Mouse (Mus musculus) ES-CJ7 (cell line): Measurements from ENCODE around the gene Rbfox1.

Source experiments
- DNase-seq: peaks from one replicate; pipeline ENCODE4 v3.0.0; 2011; ENCODE audit warnings: low read depth, low spot score

The Rbfox1 gene

DNA sequence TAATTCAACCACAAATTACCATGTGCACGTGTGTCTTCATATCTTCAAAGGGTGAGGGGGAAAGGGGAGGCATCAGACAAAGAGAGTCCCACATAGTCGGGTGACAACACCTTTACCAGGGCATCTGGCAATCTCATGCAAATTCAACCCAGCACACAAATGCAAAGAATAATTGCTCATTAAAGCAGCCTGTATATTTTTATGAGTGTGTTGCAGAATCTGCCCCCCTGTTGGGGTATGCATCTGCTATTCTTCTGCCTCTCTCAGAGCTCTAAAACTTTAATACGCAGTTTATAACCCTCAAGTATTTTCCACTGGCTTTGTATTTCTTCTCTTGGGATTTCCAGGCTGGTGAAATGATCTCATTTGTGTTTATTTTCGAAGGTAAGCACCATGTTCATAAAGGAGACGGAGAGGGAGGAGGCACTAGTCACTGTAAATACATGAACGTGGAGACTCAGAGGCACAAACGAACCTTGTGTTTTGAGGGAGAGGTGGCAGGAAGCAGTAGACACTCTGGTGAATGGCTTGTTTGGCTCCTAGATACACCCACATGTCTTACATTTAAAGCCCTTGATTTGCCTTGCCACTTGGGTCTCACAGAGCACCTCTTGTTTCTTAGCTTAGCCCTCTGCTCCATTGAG lies 1462.5 kb downstream of the Rbfox1 start:
- DNase-seq: no peak

DNA sequence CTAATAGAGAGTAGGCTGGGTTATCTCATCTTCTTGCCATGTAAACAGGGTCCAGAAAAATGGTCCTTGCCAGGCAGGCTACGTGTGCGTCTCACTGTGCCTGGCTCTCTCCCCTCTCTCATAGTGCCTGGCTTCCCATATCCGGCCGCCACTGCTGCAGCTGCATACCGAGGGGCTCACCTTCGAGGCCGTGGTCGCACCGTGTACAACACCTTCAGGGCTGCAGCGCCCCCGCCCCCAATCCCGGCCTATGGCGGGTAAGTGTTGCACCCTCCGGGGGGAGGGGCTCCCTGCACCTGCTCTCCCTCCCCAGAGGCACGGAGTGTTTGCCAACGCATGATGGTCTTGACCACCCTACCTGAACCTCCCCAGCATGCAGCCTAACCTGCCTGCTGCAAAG lies 1467.7 kb downstream of the Rbfox1 start:
- peak; percentile 3 for DNase-seq

DNA sequence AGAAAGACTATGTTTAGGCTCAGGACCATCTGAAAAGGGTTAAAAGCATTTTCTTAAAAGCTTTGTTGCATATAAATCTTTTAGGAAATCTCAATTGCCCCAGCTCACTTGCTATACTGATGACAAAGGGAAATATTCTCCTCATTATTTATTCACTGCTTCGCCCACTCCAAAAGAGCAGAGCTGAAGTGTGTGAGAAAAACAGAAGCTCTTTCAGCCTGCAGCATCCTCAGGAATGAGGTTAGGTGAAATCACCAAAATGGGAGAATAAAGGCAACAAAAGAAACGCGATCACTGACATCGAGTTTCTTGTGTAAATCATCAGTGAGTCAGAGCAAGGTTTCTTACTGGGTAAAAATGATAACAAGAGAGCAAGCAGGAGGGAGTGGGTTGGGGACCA lies 1469.0 kb downstream of the Rbfox1 start:
- DNase-seq: no peak

- DNase-seq: no peak
Observed at GRCm38 (mm10) chr16:7359043-7359442, 1473.9 kb downstream of the Rbfox1 start.

GRCm38 (mm10) chr16:7360706-7361105 lies 1475.6 kb downstream of the Rbfox1 start:
- no peak for DNase-seq

DNA sequence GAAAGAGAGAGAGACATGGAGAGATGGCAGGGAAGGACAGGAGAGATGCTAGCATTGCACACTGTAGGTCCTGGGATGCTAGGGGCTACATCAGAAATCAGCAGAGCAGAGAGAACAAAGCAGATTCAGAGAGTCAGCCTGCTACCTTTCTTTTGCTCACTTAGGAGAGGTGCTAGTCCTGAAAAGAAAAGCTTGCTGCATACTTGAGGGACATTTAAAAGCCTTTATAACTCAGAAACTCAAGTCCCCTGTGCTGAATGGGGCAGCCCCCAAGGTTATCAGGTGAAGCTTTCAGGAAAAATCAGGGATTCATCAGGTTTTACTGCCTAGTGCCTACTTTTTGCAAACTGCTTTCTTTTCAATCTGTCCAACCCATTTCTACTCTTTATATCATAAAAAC lies 1480.7 kb downstream of the Rbfox1 start:
- DNase-seq: peak; percentile 48

GRCm38 (mm10) chr16:7374146-7374545 lies 1489.0 kb downstream of the Rbfox1 start:
- no peak for DNase-seq

DNA sequence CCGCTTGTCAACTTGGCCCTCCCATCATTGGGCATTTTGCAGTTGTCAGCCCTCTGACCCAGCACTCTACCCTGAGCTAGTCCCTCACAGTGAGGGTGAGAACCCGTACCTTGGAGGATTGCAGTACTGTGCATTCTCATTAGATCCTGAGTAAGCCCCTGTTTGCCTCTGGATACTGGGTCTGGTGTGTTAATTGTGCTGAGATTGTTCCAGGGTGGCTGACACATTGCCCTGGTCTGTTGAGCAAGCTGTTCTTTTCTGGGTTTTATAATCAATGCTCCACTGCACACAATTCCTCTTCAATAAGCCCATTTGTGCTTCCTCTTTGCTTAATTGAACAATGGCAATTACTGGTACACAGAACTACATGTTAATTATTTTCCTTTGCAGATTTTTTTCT lies 1489.5 kb downstream of the Rbfox1 start:
- no peak for DNase-seq

DNA sequence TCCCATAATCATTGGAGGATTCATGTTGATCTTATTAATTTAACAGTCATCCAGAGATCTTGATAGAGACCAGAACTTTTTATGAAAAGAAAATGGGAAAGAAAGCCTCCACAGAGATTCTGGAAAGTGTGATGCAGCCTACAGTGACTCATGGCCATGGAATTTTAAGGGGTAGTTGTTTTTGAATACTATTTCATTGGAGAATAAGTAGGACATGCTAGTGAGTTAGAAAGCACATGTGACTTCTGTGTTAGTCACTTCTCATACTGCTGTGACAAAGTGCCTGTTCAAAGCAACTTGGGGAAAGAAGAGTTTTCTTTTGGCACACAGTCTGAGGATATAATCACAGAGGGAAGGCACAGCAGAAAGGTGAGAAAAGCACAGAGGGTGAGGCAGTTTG lies 1510.9 kb downstream of the Rbfox1 start:
- no peak for DNase-seq

- peak; percentile 79 for DNase-seq
Observed at GRCm38 (mm10) chr16:7404766-7405492, 1519.8 kb downstream of the Rbfox1 start.

DNA sequence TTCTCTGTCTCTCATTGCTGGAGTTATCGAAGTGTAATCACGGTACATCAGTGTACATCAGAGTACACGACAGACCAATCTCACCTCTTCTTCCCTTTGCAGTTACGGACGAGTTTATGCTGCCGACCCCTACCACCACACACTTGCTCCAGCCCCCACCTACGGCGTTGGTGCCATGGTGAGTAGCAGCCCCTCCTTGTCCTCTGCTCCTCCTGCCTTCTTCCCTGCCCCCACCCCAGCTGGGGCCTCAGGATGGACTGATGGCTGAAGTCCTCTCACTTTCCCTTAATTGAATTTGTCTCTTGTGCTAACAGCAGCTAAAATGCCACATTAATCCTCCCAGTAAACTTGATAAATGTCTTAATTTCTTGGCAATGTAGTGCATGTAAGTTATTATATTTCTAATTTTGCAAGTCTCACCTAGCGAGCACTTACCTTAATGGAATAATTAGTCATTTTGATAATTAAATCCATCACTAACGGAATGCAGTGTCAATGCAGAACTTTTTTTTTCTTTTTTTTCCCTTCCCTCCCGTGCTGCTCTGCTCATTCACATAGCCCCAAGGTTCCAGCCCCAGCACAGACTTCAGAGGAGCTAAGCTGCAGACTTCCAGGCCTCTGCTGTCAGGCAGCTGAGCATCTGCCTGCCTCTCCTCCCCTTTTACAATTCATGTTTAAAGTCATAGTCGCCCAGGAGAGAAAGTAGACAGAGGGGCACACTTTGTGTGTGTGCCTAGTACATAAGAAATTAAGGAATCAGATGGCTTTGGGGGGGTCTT lies 1522.9 kb downstream of the Rbfox1 start:
- DNase-seq: no peak

GRCm38 (mm10) chr16:7419655-7420281 lies 1534.6 kb downstream of the Rbfox1 start:
- DNase-seq: peak; percentile 36

- DNase-seq: peak; percentile 87
Observed at GRCm38 (mm10) chr16:7425386-7426089, 1540.4 kb downstream of the Rbfox1 start.

DNA sequence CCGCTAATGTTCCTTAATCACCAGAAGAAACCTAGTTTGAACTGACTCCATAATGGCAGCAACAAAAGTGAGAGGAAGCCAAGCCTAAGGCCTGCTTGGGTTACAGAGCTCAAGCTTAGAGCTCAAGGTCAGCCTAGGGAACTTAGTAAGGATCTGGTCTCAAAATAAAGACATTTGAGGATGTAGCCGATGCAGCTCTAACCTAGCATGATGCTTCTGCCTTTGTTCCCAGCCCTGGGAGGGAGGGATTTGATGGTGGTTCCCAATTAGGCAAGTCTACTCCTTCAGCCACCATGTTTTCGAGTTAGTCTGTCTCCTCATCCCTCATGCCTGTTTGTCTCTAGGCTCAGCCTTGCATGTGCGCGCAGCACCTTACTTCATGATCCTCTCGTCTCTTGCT lies 1548.1 kb downstream of the Rbfox1 start:
- DNase-seq: peak; percentile 27

DNA sequence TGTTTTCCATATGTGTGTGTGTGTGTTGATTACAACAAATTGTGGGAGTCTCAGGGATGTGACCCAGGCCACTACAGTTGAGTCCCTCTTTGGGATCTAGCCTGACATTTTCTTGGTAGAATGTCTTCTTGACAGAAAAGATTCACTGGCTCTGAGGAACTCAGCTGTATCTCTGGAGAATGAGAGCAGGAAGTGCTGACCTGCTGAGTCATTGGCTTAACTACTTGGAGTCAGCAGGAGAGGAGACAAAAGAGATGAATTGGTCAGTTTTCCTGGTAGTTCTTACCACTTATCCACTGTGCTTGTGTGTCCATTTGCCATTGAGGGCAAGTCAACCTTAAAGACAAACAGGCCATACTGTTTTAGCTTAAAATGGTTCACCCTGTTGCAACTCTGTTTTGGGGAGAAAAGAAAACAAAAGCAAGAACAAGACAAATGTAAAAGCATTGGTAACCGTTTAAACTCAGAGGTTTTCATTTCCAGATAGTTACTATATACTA lies 1561.7 kb downstream of the Rbfox1 start:
- no peak for DNase-seq

DNA sequence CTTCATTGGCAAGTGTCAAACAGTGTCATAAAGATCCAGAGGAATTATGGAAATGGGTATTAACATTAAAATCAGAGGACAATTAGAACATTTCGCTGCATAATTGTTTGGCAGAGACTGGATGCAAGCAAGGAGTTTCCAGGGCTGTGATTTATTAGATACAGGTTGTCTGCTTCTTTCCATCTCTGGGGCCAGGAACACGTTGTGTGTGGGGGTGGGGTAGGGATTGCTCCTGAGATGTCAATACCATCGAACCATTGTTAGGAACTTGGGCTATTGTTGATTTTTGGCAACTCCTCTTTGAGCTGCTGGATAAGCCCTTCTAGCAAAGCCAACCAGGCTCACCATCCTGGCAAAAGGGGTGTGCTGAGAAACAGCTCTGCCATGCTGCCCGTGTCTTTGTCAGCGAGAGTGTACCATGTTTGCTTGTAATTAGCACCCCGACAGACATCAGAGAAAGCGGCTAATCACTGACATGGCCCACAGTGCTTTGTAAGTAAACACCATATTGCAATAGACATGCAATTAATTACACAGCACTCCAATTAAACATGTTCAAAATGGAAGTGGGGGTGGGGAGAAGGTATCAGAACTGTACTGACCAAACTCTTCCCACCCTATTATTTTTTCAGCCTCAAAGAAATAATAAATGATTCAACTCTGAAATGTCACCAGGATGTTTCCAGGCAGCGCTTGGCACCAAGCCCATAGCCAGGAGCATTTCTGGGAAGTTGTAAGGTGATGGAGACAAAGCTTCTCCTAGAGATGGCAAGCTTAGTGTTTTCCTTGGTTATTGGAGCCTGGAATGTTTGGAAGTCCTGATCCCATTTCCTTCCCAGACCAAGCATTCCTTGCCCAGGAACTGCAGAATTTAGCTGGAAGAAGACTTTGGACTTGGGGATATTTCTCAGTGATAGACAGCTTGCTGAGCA lies 1562.8 kb downstream of the Rbfox1 start:
- DNase-seq: no peak

DNA sequence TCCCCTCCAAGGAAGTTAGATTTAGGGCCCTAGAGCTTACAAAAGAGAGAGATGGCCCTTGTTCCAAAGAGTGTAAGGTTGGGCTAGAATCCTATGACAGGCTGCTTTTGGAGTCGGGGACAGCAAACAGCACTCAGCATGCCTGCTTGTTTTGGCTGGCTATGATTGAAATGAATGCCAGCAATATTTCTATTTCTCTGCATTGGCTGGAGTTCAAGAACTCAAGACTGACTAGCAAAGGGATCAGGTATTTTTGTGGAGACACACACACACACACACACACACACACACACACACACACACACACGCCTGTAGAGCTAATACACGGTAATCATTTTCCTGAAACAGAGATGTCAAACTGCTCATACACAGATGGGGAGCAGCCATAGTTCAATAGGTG lies 1566.0 kb downstream of the Rbfox1 start:
- no peak for DNase-seq

DNA sequence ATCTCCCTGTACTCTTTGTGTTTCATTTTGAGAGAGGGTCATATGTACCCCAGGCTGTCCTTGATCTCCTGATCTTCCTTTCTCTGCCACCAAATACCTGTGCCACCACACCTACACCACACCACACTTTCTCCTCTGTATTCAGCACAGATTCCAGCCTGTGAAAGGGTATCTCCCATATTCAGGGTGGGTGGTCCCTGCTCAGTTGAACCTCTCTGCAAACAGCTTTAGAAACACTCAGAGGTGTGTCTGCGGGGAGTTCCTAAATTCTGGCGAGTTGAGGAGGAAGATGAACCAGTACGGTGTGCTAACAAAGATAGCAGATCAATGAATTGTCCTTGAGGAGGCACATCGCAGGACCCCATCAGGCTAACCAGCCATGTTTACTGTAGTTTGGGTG lies 1572.4 kb downstream of the Rbfox1 start:
- peak; percentile 52 for DNase-seq
